Mouse (Mus musculus) cerebellum, adult 11 months (tissue): Measurements from ENCODE around the gene E2f7.
"Not testable (repeated sequence)": the region's sequence is repeated elsewhere in the genome, so short reads cannot be mapped to it uniquely, and the experiment has no call there.

ENCODE experiments used
- DNase-seq: peaks from one replicate; pipeline ENCODE4 v3.0.0; 2022

The E2f7 gene

DNA sequence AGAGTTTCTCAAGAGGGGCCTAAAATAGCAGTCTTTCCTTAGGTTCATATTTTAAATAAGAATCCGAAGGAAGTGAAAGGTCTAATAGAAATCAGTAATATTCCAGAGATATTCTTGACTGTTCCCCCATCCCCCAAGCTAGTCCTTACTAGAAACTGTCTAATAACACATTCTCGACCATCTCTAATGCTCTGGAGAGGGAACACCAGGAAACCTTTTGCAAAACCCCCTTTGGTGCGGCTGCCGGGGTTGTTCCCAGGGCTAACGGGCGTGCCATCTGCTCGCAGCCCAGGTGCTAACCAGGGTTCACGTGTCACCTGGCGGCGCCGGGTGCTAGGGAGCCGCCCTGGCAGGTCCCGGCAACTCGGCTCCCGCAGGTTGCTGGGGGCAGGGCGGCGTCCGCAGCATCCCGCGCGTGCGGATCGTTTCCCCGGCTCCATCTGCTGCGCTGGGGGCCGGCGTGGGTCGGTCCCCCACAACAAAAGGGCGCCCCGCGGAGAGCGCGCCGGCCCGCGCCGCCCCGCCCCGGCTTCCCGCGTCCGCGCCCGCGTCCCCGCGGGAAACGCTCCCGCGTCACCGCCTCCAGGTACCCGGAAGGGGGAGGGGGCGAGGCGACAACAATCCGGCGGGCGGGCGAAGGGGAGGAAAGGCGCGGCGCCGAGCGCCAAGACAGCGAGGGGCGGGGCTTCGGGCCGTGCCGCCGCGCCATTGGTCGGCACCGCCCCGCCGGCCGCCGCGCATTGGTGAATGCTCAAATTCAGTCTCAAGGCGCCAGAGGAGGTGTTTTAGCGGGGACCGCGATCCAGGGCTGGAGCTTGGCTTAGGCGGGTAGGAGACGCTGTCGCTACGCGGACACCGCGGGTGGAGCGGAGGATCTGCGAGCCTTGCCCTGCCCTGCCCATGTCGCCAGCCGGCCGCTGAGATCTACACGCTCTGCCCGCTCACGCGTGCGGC is at the start of gene E2f7:
Gene E2f7, plus strand, starts transcription at position 754 of the 954 bp plus-strand sequence.
- peak; percentile 89 for DNase-seq

GRCm38 (mm10) chr10:110701276-110701675 is 44.0 kb upstream of the E2f7 start:
- no peak for DNase-seq

DNA sequence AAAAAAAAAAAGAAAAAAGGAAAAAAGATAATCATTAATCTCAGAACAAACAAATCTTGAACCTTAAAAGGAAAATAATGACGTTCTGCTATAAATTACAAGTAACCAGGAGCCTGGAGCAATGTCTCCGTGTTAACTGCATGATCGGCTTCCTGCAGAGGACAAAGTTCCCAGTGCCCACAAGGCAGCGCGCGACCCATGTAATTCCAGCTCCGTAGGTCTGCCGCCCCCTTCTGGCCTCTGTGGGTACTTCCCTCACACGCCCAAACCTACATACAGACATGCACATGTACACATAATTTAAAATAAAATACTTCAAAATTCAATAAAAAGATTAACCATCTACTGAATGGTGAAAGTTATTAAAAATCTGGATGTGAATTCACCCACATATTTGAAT is 39.6 kb upstream of the E2f7 start:
- no peak for DNase-seq

- DNase-seq, result no peak
These were observed 37.7 kb upstream of the E2f7 start for GRCm38 (mm10) chr10:110707390-110708113.

DNA sequence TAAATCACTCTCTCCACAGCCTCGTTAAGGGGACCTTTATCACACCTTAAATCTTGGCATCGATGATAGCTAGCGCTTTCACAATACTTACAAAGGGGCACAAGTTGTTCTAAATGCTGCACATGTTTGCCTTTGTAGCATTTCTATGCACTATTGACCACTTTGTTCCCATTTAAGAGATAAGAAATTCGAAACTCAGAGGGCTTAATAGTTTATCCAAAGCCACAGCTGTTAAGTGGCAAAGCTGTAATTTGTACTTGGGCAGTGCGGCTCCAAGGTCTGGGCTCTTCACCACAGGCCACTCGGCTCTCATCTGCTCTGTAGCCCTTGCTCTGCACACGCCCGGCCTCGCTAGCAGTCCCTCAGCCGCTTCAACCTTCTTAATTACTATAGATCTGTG is 28.4 kb upstream of the E2f7 start:
- no peak for DNase-seq

- DNase-seq, result no peak
These were observed 18.8 kb upstream of the E2f7 start for GRCm38 (mm10) chr10:110726431-110726830.

GRCm38 (mm10) chr10:110727816-110728215 is 17.4 kb upstream of the E2f7 start:
- no peak for DNase-seq

- peak; percentile 59 for DNase-seq
These were observed 11.9 kb upstream of the E2f7 start for GRCm38 (mm10) chr10:110733343-110733742.

- DNase-seq, result no peak
These were observed 1.5 kb upstream of the E2f7 start for GRCm38 (mm10) chr10:110743701-110744100.

GRCm38 (mm10) chr10:110744120-110744519 is 1.1 kb upstream of the E2f7 start:
- no peak for DNase-seq

- DNase-seq, result no peak
These were observed 397 bp downstream of the E2f7 start for GRCm38 (mm10) chr10:110745640-110746032.

- no peak for DNase-seq
These were observed 3.8 kb downstream of the E2f7 start for GRCm38 (mm10) chr10:110749081-110749480.

DNA sequence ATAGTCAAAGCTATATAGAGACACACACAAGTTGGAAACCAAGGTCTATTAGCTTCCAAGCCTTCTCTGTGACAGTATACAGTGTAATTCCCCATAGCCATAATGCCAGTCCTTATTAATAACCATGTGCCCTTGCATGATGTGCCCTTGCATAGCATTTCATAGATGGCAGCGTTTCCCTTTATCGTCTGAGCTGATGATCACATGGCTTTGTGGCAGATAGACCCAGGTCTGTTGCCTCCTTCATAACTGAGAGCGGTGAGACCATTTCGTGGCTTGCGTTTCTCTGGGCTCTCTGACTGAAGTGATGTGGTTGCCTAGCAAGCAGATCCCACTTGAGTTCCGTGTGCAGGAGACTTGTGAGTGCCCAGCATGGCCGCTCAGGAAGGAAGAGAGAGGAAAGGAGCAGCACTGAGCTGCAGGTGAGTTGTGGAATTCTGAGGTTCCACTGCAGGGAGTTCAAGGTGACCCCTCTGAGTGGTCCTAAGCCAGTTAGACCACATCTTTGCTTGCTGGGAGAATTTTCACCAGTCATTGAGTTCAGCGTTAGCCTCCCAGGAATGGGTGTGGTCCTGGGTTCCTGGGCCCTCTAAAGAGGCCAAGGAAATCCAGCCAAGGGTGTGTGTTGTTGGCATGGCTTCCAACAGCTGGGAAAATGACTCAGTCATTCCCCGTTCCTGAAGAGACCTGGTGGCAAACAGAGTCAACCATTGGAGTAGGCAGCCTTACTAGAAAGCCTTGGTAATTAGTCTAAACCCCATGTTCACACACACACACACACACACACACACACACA is 4.5 kb downstream of the E2f7 start:
- no peak for DNase-seq

DNA sequence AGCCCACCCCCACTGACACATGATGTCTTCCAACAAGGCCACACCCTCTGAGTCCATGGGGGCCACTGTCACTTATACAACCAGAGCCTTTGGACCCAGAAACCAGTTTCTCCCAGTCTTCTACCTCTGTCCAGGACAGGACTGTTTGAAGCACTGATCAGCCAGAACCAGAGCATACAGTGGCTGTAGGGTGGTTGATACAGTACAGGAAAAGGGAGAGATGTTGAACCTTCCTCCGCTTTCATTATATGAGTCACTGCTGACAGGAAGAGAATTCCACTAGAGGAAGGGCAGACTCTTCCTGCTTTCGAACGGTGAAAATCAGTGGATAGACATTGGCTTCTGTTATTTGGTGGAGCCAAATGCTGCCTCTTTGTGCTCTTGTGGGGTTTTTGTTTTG is 7.6 kb downstream of the E2f7 start:
- no peak for DNase-seq

GRCm38 (mm10) chr10:110755556-110755955 is 10.3 kb downstream of the E2f7 start:
- DNase-seq, result no peak

DNA sequence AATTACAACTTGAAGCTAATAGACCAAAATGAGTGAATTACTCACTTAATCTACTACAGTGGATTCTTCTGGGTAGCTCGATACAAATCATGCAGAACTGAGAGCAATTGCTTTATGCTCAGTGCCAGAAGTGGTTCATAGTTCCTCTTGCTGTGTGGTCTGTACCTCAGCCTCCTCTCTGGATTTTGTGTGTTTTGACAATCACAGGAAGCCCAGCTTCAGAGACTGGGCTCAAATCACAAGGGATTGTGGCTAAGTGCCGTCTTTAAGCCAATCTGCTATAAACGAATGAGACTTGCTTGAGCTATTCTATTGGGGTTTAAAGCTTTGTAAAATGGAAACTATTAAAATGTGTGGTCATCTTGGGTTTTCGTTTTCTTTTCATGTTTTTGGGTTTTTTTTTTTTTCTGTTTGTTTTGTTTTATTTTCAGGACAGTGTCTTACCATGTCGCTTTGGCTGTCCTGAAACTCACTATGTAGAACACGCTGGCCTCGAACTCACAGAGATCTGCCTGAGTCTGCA is 11.1 kb downstream of the E2f7 start:
- DNase-seq, result no peak

- DNase-seq, result not testable (repeated sequence)
These were observed 15.3 kb downstream of the E2f7 start for GRCm38 (mm10) chr10:110760552-110760951.

DNA sequence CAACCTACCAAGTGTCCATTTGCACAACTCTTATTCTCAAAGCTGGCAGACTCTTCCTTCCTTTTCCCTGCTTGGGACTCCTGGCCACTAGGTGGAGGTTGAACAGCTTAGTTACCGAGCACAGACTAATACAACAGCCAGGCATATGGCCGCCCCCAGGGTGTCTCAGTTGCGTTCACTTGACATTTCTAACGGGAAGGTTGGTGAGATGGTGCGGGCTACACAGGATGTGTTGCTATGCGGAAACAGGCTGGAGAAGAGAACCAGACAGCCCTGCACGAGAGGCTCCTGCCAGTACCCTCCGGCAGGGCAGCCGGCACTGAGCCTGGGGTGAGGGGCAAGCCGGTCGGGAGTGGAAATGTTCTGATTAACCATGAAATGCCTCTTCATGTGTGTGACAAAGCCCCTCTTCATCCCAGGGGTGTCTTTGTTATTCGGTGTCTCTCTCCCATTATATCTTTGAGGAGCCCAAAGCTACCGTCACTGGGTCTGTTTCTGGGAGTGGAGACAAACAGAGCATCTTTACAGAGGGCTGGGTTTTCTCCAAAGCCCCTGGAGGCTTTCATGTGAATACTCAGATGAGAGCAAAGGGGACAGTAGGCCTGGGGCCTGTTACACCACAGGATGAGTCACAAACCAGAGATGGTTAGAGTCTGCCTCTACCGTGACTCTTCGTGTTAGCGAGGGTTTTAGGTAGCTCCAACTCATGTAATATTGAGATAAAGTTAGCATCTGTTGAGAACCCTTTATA is 17.1 kb downstream of the E2f7 start:
- DNase-seq, result peak; percentile 60

GRCm38 (mm10) chr10:110763416-110763815 is 18.2 kb downstream of the E2f7 start:
- DNase-seq, result no peak

DNA sequence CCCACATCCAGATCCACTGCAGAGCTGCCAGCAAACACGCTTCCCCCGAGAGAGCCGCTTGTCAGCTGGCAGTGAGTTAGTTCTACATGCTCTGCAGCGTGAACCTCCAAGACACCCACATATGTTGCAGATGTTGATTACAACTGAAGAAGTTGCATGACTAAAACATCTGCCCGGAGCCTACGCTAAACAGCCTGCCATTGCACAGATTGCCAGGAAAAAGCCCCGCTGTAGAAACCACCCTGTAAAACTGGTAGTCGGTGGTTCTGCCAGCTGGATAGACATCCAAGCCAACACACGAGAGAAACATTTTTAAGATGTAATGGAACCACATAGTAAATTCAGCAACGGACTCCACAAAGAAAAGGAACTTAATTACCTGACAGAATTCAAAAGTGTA is 24.3 kb downstream of the E2f7 start:
- DNase-seq, result no peak

- no peak for DNase-seq
These were observed 28.0 kb downstream of the E2f7 start for GRCm38 (mm10) chr10:110773201-110773600.

GRCm38 (mm10) chr10:110773878-110774277 is 28.6 kb downstream of the E2f7 start:
- no peak for DNase-seq
